Comparison of ENCODE assay signal across 24 mouse cellular contexts in the genomic region with DNA sequence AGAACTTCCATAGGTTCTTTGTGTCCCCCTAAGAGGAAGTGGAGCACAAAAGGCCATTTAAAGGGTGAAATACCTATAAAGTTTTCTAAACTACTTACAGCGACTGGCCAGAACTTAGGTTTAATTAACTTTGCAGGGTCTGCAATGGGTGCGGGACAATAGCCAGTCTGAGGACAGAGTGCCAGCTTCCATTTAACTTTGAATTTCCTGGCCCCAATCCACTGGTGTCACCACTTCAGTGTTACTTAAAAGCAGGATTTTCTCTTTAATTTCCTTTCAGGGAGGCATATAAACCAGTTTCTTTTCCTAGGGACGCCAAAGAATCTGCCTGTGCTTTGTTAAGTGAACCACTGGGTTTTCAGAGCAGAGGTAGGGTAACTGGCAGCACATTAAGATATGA. TPM values are rescaled to one million over a fixed set of nuclear protein-coding genes. Genes with fewer than 3 reads are reported as not detected.
DNase-seq lines count a peak whose midpoint lies in the region; ATAC-seq and TF ChIP-seq lines count a peak whose summit lies in the region.
"Had no signal": no experiment of that assay in that cellular context is flagged by ENCODE, and none has a peak within 500 bp of the region (broad histone marks: within the 10 kb centered on the region; RNA-seq: fewer than 3 reads in every experiment).

No protein-coding gene starts in this region.

- H3K36me3 ChIP-seq in hindbrain, embryonic 10.5 days = no peaks in the 10 kb centered on the region
- H3K36me3 ChIP-seq in hindbrain, embryonic 16.5 days (ENCODE audit: control insufficient read depth, insufficient read depth, low read length) = no peaks in the 10 kb centered on the region
- no peaks in the 10 kb centered on the region for H3K36me3 ChIP-seq in limb, embryonic 11.5 days (ENCODE audit: control insufficient read depth, insufficient read depth, low read length)
- H3K36me3 ChIP-seq: embryonic facial prominence, embryonic 13.5 days; liver, embryonic 13.5 days; stomach, embryonic 15.5 days had no signal

- ATAC-seq in hindbrain, embryonic 16.5 days = no peak
- ATAC-seq in limb, embryonic 11.5 days (ENCODE audit: insufficient number of reproducible peaks, low FRiP score, low TSS enrichment, low read depth) = peak; percentile 82
- ATAC-seq: CD4-positive, CD25-positive, alpha-beta regulatory T cell, adult 4 months; inflammation-experienced regulatory T-cells, adult 6 months; midbrain, embryonic 16.5 days had no signal

- WGBS in hindbrain, embryonic 10.5 days = 31% methylated on average over 3 of the region's 3 CpGs
- WGBS in hindbrain, embryonic 16.5 days = 21% methylated on average over 3 of the region's 3 CpGs
- WGBS in limb, embryonic 11.5 days = 16% methylated on average over 3 of the region's 3 CpGs

- H3K27ac ChIP-seq in hindbrain, embryonic 10.5 days = peak overlapping the region; percentile 62
- H3K27ac ChIP-seq in hindbrain, embryonic 16.5 days (ENCODE audit: low read depth, low read length) = no peak overlapping the region
- H3K27ac ChIP-seq in limb, embryonic 11.5 days (replicated peaks; ENCODE audit: low read depth, low read length) = peak overlapping the region; percentile 53
- H3K27ac ChIP-seq: embryonic facial prominence, embryonic 13.5 days; liver, embryonic 13.5 days; stomach, embryonic 15.5 days had no signal

- H3K4me2 ChIP-seq in hindbrain, embryonic 16.5 days (ENCODE audit: low read length) = no peak overlapping the region
- H3K4me2 ChIP-seq in limb, embryonic 11.5 days (ENCODE audit: low read depth, severe bottlenecking) = no peak overlapping the region
- H3K4me2 ChIP-seq: embryonic facial prominence, embryonic 13.5 days; heart, embryonic 11.5 days; liver, embryonic 13.5 days; stomach, embryonic 15.5 days had no signal

- no peak for TF ChIP-seq CTCF in brain, embryonic 14.5 days (IDR thresholded peaks at IDR 0.05; ENCODE audit: borderline replicate concordance, extremely low read depth, insufficient read depth, insufficient read length)

- H3K9me3 ChIP-seq in hindbrain, embryonic 10.5 days = no peaks in the 10 kb centered on the region
- no peaks in the 10 kb centered on the region for H3K9me3 ChIP-seq in hindbrain, embryonic 16.5 days (ENCODE audit: control insufficient read depth, low read length)
- no peaks in the 10 kb centered on the region for H3K9me3 ChIP-seq in limb, embryonic 11.5 days (ENCODE audit: control insufficient read depth, low read length)
- H3K9me3 ChIP-seq: embryonic facial prominence, embryonic 13.5 days; liver, embryonic 13.5 days; stomach, embryonic 15.5 days had no signal

- DNase-seq in embryo, embryonic 11 days = peak; percentile 24
- DNase-seq in embryo, embryonic 9.5 days (ENCODE audit: extremely low spot score) = no peak
- no peak for DNase-seq in hindbrain, embryonic 10.5 days (ENCODE audit: low spot score)
- peak; percentile 79 for DNase-seq in brain, embryonic 14.5 days (ENCODE audit: low read depth)
- DNase-seq in limb, embryonic 11.5 days (ENCODE audit: low spot score) = peak; percentile 44
- no peak for DNase-seq in kidney, postnatal 14 days
- DNase-seq in thymus, postnatal 10 days (ENCODE audit: low spot score in 2 of 2) = no peak
- DNase-seq: cerebellum, adult 2 months; cerebellum, postnatal 36 days; heart, postnatal 10 days; kidney, adult 18-20 months; left cerebral cortex, postnatal 4 days; liver, embryonic 13.5 days; lung, adult 2 months; lung, postnatal 14 days; thymus, postnatal 36 days had no signal

- H3K9ac ChIP-seq in hindbrain, embryonic 16.5 days (ENCODE audit: low read depth, low read length) = no peak overlapping the region
- H3K9ac ChIP-seq in limb, embryonic 11.5 days (ENCODE audit: low read length) = no peak overlapping the region
- H3K9ac ChIP-seq: embryonic facial prominence, embryonic 13.5 days; liver, embryonic 13.5 days; stomach, embryonic 15.5 days had no signal

- no peak overlapping the region for H3K4me3 ChIP-seq in hindbrain, embryonic 10.5 days
- no peak overlapping the region for H3K4me3 ChIP-seq in hindbrain, embryonic 16.5 days (ENCODE audit: low read length)
- no peak overlapping the region for H3K4me3 ChIP-seq in limb, embryonic 11.5 days (ENCODE audit: low read depth, low read length)
- H3K4me3 ChIP-seq: embryonic facial prominence, embryonic 13.5 days; erythroblast, embryonic 14.5 days; liver, embryonic 13.5 days; stomach, embryonic 15.5 days had no signal

- no peak for TF ChIP-seq POLR2A in brain, embryonic 14.5 days (IDR thresholded peaks at IDR 0.05; ENCODE audit: borderline replicate concordance, extremely low read depth, insufficient read depth, insufficient read length, poor library complexity, severe bottlenecking)

- peaks cover 15% of the 10 kb centered on the region for H3K4me1 ChIP-seq in hindbrain, embryonic 10.5 days (replicated peaks)
- no peaks in the 10 kb centered on the region for H3K4me1 ChIP-seq in hindbrain, embryonic 16.5 days (ENCODE audit: control insufficient read depth, insufficient read depth, low read depth, low read length)
- H3K4me1 ChIP-seq in limb, embryonic 11.5 days (ENCODE audit: control insufficient read depth, insufficient read depth, low read length) = peaks cover 5% of the 10 kb centered on the region; the same call in 1 of the 2 replicates
- H3K4me1 ChIP-seq: liver, embryonic 13.5 days; stomach, embryonic 15.5 days had no signal

- no peaks in the 10 kb centered on the region for H3K27me3 ChIP-seq in hindbrain, embryonic 10.5 days (ENCODE audit: insufficient read depth, poor library complexity, severe bottlenecking)
- H3K27me3 ChIP-seq in hindbrain, embryonic 16.5 days (replicated peaks; ENCODE audit: control insufficient read depth, insufficient read depth, low read length) = no peaks in the 10 kb centered on the region
- H3K27me3 ChIP-seq in limb, embryonic 11.5 days (ENCODE audit: control insufficient read depth, insufficient read depth, low read length) = no peaks in the 10 kb centered on the region
- H3K27me3 ChIP-seq: embryonic facial prominence, embryonic 13.5 days; liver, embryonic 13.5 days; stomach, embryonic 15.5 days had no signal

RNA-seq across cellular contexts. Expression of gene Flrt3, which starts 27.3 kb away (rescaled TPM):
- polyA plus RNA-seq in hindbrain, embryonic 10.5 days (2016; fragmentation: Nextera tagmentation; extraction: Ambion mirVana) = 35.8 and 42.4 TPM in 2 replicates
- 31.6 and 36.3 TPM in 2 replicates for polyA plus RNA-seq in hindbrain, embryonic 16.5 days (2015; fragmentation: Nextera tagmentation; extraction: Ambion mirVana)
- polyA plus RNA-seq in brain, embryonic 14.5 days (2012; rRNA removed) = 13.9 and 18.1 TPM in 2 replicates
- polyA plus RNA-seq in limb, embryonic 11.5 days (2014; fragmentation: Nextera tagmentation; extraction: Ambion mirVana) = 72.8 and 74.9 TPM in 2 replicates

Comparison
In these comparisons a context has a peak if more than half of its experiments do, and no peak if none do; other contexts are left out.
1. DNase-seq: peak in embryo, embryonic 11 days (single experiment), brain, embryonic 14.5 days (single experiment) and limb, embryonic 11.5 days (single experiment); none in embryo, embryonic 9.5 days (single experiment), hindbrain, embryonic 10.5 days (single experiment), kidney, postnatal 14 days (single experiment) and thymus, postnatal 10 days (0 of 2).